8 mouse cellular contexts compared by ENCODE assay signal in the genomic region with DNA sequence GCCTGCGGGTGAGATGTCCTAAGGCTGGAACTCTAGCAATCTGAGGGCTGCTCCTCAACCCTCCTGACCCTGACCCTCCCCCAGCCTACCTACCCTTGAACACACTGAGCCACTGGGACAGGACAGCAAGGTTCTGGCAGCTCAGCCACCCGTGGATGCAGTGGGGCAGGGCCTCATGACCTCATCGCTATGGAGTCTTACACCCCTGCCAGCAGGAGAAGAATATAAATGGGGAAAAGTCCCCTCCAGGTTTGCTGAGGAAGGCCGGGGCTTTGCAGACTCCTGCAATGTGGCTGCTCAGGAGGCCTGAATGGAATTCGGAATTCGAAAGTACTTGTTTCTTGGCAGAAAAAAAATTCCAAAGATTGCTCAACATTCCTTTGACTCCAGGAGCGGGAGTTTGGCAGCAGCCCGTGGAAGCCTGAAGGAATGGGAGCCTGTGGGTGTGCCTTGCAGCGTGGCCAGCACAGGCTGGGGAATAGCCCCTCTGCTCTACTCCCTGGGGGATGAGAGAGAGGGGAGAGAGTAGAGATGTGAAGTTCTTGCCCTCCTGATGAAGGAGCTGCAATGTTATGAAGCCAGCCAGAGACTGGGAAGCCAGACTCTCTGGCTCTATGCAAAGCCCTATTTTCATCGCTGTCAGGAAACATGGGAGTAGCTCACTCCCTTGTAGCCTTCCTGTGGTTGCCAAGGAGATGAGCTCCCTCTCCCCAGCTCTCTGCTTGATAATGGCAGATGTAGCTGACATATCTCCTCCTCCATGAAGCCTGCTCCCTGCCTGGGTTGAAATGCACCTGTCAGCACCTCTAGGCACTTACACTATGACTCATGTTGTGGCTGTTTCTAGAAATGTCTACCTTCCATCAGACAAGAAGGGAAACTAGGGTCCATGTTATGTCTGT. TPM values are rescaled to one million over a fixed set of nuclear protein-coding genes. Genes with fewer than 3 reads are reported as not detected.
DNase-seq lines count a peak whose midpoint lies in the region; ATAC-seq lines count a peak whose summit lies in the region.

No protein-coding gene starts in this region.

- H3K9me3 ChIP-seq in hindbrain, embryonic 11.5 days (ENCODE audit: control insufficient read depth, low read length) = no peaks in the 10 kb centered on the region

- 0 out of 2 replicates have a peak overlapping the region, but pooled peaks have one; percentile 5 for H3K27ac ChIP-seq in hindbrain, embryonic 11.5 days (ENCODE audit: low read depth, low read length)

- no peak overlapping the region for H3K4me2 ChIP-seq in hindbrain, embryonic 11.5 days (replicated peaks; ENCODE audit: low read depth, low read length)

- H3K36me3 ChIP-seq in hindbrain, embryonic 11.5 days (ENCODE audit: control insufficient read depth, insufficient read depth, low read length) = no peaks in the 10 kb centered on the region

- H3K4me1 ChIP-seq in hindbrain, embryonic 11.5 days (replicated peaks; ENCODE audit: control insufficient read depth, insufficient read depth, low read length) = no peaks in the 10 kb centered on the region

- ATAC-seq in hindbrain, embryonic 11.5 days (ENCODE audit: low FRiP score) = peak; percentile 39

- peak; percentile 21 for DNase-seq in cerebellum, postnatal 10 days
- DNase-seq in cerebellum, adult 9-10 months = no peak
- DNase-seq in frontal cortex, postnatal 14 days (ENCODE audit: low spot score in 2 of 2) = peak; percentile 41 to 47
- peak; percentile 33 for DNase-seq in hindbrain, embryonic 11.5 days (ENCODE audit: low spot score)
- peak; percentile 45 to 53 for DNase-seq in layer of hippocampus, postnatal 10 days (ENCODE audit: low spot score in 2 of 2)
- DNase-seq in lung, postnatal 14 days = peak; percentile 66
- peak; percentile 33 for DNase-seq in right cerebral cortex, postnatal 14 days
- DNase-seq in spleen, postnatal 4 days (ENCODE audit: low spot score in 2 of 2) = no peak

- H3K27me3 ChIP-seq in hindbrain, embryonic 11.5 days (ENCODE audit: control insufficient read depth, insufficient read depth, low read length) = no peaks in the 10 kb centered on the region

- no peak overlapping the region for H3K4me3 ChIP-seq in hindbrain, embryonic 11.5 days (ENCODE audit: low read depth, low read length)

- WGBS in hindbrain, embryonic 11.5 days = 17% methylated on average over 10 of the region's 10 CpGs

- H3K9ac ChIP-seq in hindbrain, embryonic 11.5 days (ENCODE audit: low read depth, low read length) = no peak overlapping the region

RNA-seq across cellular contexts. Expression of a gene that starts 33.3 kb away (rescaled TPM):
- polyA plus RNA-seq in hindbrain, embryonic 11.5 days (2014; fragmentation: Nextera tagmentation; extraction: Ambion mirVana) = 5.3 and 6.0 TPM in 2 replicates
- 10 to 100 TPM; 12.8 to 12.9 TPM for total RNA-seq in layer of hippocampus, postnatal 10 days (2021)

Comparison
In these comparisons a context has a peak if more than half of its experiments do, and no peak if none do; other contexts are left out.
1. DNase-seq: peak in cerebellum, postnatal 10 days (2 of 2), frontal cortex, postnatal 14 days (2 of 2), hindbrain, embryonic 11.5 days (single experiment), layer of hippocampus, postnatal 10 days (2 of 2), lung, postnatal 14 days (single experiment) and right cerebral cortex, postnatal 14 days (single experiment); none in cerebellum, adult 9-10 months (single experiment) and spleen, postnatal 4 days (0 of 2).